Mouse (Mus musculus): ENCODE data around the gene Lst1. TPM values are rescaled to one million over a fixed set of nuclear protein-coding genes. Genes with fewer than 3 reads are reported as not detected.
"Not testable (repeated sequence)": the region's sequence is repeated elsewhere in the genome, so short reads cannot be mapped to it uniquely, and the experiment has no call there.

Lst1 gene
- 10 to 100 TPM in 1 of 3 experiments, 1 to 10 TPM in 2; 6.4 to 11.2 (median 8.8) TPM for polyA plus RNA-seq (2017; shearing (Covaris generic))

DNA sequence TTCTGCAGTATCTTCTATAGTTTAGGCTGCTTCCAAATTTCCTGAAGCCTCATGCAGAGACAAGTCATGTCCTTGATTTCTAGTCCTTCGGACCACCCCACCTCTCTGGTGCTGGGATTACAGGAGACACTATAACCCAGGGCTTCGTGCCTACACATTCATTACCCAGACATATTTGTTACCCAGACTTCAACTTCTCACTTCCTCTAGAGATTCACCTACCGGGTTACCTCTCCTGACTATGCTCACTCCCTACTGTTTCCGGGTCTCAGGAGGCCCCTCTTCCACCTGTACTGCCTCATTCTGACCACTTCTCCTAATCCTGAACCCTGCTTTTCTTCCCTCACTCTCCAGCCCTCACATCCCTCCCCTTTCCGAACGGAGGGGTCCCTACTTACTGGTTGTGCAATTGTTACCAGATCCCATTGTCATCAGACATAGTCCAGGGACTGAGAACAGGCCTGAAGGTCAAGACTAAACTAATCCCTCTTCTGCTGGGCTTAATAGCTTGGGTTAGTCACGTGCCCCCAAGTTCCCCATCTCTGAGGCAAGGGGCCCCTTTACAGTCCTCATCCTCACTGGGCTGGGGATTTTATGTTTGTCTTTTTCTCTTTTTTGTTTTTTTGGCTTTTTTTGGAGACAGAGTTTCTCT, at the start of gene Lst1:
TSS of gene Lst1 (minus strand) at position 481 of the 652 bp plus-strand sequence.
- no peak for ATAC-seq

DNA sequence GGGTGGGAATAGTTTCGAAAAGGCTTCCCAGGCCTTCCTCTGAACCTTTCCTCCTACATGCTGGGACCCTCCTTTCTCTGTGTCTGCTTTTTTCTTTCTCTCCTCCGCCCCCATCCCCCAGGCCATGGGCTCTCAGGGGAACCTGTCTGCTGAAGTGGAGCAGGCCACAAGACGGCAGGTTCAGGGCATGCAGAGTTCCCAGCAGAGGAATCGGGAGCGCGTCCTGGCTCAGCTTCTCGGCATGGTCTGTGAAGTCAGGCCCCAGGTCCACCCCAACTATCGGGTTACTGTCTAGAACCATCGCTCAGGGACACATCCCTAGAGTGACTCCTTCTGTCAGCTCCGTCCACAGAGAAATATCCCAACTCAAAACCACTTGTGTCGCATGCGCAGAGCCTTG, 49.3 kb upstream of the Lst1 start:
- no peak for ATAC-seq

DNA sequence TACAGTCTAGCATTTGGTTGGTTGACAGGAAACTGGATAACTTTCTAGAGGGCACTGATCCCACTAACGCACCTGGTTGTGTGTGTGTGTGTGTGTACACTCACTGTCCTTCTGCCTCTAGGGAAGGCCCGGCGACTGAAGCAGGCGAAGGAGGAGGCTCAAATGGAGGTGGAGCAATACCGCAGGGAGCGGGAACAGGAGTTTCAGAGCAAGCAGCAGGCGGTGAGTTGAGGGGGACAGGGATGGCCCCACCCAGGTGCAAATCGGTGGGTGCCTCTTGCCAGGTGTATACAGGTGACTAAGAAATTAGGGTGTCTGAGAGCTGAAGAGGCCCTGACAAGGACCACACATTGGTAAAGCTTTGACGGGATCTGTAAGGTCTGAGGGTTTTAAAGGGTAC, 48.8 kb upstream of the Lst1 start:
- no peak for ATAC-seq

DNA sequence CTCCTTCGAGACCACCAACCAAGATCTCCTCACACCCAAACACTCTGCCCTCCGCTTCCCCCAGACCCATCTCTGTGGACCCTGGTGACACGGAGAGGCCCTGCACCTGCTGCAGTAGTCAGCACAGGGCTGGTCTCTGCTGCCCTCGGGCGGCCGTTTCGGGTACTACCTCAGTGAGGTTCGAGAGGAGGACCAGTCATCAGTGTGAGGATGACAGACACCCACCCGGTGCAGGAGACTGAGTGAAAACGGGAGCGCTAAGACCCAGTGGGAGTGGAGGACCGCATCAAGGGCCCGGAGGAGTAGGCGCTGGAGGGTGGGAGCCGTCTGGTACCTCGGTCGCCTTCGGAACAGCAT, 48.1 kb upstream of the Lst1 start:
- ATAC-seq = peak; percentile 64

DNA sequence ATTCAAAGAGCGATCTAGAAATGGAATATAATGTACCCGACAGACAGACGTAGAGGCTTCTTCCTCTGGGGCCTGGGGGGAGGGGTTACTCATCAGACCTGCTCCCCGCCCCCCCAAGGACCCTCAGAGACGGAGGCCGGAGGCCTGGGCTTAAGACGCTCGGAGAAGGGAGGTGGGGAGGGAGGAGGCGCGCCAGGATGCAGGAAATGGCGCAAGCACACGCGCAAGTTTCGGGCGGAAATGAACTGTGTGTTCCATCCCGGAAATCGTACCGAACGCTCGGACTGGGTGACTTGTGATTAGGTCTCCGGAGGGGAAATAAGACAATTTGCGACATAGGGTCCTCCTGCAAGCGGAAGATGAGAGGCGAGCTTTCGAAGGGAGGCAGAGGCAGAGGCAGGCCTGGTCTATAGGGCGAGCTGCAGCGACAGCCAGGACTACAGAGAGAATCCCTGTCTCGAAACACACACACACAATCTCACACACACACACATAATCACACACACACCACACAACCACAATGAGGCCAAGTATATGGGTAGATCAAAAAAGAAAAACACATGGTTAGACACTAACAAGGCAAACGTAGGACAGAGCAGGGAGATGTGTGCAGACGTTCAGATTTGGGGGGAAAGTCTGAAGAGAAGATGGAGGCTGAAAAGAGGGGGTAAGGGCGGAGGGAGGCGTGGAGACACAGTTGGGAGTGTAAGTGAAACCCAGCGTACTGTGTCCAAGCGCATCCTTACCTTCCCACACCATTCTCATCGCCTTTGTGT, 47.6 kb upstream of the Lst1 start, which contains the start of gene Nfkbil1:
TSS of gene Nfkbil1 (minus strand) at position 179 of the 776 bp plus-strand sequence.
- peak; percentile 52 for ATAC-seq

DNA sequence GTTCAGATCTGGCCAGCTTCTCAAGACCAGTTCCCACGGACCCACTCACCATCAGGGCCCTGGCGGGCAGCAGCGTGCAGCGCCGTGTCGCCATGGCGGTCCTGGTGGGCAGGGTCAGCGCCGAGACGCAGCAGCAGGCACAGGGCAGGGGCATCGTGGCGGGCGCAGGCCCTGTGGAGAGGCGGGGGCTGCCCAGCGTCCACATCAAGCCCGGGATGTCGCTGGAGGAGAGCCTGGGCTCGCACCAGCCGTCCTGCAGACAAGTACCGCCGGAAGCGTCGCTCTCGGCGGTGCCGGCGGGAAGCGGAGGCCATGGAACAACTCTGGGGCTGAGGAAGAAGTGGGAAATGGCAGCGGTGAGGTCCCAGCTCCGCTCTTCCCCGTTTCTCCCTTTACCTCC, 46.7 kb upstream of the Lst1 start:
- no peak for ATAC-seq

DNA sequence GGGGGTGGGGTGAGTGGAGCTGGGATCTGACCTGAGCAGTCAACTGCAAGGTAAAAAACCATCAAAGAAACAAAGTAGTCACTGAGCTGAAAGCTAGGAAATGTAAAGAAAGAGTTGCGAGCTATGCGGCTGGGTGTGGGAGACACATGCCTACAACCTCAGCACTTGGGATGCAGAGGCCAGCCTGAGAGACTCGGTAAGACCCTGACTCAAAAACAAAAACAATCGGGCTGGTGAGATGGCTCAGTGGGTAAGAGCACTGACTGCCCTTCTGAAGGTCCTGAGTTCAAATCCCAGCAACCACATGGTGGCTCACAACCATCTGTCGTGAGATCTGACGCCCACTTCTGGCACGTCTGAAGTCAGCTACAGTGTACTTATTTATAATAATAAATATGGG, 45.9 kb upstream of the Lst1 start:
- not testable (repeated sequence) for ATAC-seq

DNA sequence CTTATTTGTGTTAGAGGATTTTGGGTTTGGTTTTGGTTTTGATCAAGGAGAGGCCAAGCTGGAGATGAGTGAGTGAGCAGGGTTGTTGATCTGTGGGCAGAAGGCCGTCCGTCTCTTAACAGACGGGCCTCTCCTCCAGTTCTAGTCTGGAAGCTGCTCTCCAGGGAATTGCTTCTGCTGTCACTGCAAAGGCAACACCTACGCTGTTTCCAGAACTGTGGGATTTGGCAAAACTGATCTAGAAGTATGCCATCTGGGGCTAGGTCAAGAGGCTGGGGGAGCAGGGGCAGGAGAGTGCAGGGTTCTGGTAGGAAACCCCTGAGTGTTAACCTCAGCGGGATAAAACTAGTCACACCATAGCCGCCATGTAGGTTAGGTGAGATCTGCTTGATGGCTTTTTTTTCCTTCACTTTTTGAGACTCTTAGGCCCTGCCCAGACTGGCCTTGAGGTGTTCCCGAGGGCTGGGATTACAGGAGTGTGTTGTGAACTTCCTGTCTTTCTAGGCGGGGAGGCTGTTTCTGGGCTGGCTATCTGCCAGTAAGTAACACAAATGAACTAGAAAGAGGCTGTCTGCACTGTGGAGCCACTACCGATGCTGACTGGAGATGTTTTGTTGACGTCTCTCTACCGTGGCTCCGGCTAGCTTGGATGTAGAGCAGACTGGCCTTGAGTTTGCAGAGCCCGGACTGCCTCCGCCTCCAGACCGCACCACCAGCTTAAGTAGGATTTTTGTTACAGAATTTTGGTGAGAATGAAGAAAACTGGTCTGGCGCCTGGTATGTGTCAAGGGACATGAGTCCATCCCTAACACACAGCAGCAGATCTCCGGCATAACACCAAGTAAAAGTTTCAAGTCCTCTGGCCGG, 45.1 kb upstream of the Lst1 start, which contains the start of gene Atp6v1g2:
TSS of gene Atp6v1g2 (plus strand) at position 547 of the 867 bp plus-strand sequence.
- ATAC-seq = no peak

DNA sequence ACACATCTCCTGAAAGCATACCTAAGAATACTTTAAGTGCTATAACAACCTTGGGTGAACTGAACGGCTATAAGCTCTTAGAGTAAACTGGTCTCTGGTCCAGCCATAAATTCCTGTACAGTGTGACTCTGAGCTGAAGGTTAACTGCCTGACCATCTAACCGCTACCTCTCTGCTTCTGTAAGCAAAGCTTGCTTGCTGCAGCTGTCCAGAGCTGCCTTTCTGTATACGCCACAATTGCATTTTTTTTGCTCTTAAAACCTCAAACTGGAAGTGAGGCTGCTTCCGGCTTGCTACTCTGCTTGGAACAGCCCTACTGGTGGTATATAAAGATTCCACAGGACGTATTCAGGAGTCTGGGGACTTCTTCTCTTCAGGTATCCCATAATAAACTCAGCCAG, 44.4 kb upstream of the Lst1 start:
- ATAC-seq = peak; percentile 15

DNA sequence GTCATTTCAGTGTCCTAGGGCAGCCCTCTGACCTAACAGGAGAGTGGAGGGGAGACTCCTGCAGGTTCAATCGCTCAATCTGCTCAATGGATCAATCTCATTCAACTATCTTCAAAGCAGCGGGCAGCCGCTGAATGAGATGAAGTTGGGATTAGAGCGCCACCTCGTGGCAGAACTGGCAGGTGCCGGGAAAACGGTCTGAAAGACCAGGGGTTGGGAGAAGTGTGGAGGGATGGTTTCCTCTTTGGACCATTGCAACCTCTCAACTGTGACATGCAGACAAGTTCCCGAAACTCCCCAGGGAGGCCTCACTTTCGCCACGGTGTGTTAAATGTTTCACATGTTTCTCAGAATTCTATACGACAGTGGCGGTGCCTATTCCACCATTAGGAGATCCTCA, 43.8 kb upstream of the Lst1 start:
- ATAC-seq = no peak

DNA sequence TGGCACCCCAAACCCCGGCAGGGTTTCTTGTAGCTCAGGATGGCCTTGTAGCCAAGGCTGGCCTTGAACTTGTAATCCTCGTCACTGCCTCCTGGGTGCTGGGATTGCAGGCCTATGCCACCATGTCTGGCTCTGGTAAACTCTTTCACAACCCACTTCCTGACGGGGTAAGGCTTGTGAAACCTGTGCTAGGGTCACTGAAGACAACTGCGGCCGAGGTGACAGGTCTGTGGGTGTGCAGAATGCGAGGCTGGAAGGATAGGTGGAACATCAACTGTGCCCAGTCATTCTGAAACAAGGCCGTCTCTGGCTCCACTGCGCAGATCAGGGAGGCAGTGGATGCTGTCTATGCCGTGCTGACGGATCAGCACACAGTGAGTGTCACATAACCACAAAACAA, 42.8 kb upstream of the Lst1 start:
- ATAC-seq = peak; percentile 57

DNA sequence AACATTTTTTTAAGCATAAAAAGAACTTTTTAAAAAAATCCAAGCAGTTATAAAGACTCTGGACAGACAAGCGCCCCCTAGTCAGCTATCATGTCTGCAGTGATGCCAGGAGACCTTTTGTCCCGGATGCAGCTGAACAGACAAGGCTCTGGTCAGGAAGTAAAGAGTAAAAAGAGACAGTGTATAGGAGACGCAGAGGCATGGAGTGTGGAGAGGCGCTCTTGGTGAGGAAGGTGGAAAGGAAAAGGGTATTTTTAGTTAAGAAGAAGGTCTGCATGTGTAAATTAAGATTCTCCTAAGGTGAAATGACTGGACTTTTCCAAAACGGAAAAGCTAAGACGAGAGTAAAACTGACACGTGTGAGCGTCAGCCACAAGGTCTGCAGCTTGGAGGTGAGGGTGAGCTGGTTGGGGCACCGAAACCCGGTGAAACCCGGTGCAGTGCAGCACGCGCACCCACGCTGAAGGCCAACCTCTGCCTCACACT, 38.4 kb upstream of the Lst1 start:
- peak; percentile 35 for ATAC-seq

DNA sequence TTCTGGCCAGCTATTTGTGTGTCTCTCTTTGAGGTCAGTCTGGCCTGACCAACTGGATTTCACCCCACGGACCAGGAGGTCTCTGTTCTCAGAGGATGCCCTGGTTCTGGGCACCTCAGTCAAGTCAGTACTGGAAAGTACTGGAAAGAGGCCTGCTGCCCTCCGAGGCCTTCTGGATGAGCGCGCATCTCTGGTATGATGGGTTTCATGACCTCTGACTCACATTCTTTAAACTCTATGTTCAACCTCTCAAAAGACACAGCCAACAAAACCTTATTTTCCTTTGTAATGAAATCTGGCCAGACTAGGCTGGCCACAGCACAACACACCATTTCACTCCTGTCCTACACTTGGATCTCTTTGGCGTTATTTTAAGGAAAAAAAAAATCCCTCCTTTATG, 37.2 kb upstream of the Lst1 start:
- ATAC-seq = no peak

DNA sequence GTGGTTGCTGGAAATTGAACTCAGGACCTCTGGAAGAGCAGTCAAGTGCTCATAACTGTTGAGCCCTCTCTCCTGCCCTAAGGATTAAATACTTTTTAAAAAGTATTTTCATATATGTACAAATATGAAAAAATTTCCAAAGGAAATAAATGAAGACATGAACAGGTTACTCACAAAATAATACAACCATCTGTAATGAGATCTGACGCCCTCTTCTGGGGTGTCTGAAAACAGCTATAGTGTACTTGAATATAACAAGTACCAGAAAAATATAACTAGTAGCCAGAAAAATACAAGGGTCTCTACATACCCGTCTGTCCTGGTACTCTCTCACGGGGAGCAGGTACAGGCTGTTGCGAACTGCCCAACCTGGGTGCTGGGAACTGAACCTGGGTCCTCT, 36.4 kb upstream of the Lst1 start:
- ATAC-seq = no peak

DNA sequence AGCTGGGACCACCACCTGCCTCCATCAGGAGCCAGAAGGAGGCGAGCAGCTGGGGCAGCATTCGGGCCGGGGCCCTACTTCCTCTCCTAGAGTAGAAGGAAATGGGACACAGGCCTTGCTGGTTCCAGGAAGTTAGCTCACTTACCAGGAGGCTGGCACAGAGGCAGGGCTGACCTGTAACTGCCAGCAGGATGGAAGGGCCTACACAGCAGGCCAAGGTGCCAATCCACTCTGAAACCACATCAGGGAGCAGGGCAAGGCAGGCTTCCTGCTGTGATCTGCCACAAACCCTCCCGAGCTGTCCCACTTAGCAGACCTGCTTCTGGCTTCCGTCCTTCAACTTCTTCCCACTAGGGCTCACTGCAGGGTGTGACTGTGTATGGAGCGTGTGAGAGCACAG, 34.1 kb upstream of the Lst1 start:
- no peak for ATAC-seq

DNA sequence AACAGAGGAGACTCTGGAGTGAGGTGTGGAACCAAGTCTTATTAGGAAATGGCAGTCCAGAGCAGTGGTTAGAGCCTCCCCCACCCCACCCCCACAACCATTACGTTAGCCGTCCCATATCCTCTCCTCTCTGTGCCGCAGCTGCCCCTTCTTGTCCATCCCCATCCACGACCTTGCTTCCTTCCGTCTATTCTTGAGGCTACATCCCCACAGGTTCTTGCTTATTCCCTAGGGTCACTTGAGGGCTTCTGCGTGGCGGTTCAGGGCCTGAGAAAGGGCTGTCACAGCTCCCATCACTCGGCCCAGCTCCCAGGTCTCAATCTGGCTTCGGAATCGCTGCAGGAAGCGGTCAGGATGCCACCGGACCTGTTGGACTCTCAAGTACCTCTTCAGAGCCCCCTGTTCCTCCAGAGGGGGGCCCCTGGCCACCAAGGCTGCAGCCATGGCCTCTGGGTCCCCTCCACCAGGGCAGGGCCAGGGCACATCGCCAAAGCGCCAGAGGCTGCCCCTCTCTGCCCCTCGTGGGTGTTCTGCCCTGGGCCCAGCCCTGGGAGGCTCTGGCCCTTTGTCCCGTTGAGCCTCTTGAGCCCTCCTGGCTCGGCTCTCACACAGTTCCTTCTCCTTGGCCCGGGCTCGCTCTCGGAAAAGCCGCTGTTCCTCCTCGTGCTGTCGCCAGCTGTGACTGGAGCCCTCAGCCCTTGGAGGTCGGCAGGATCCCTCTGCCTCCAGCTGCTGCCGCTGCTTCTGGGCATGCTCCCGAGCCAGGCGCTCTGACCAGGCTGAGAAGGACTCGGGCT, 32.1 kb upstream of the Lst1 start, which contains the start of gene Gm16181:
TSS of gene Gm16181 (plus strand) at position 679 of the 797 bp plus-strand sequence.
- peak; percentile 3 for ATAC-seq

DNA sequence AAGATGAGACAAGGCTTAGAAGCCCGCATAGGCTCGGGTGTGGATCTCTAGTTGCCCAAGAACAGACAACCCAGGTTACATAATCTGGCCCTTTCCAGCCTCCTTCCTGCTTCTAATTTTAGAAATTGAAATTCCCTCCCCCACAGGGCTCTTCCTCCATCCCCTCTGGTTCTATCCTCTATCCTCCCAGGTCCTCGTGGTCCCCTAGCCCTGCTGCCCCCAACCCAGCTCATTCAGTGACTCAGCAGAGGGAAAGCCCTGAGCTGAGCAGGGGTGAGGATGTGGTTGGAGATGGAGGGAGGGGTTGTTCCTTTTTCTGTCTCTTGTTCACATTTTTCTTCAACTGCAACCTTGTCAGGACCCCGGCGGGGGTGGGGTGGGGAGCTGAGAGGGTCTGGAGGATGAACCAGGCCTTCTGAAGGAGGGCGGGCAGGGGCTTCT, 31.4 kb upstream of the Lst1 start:
- peak; percentile 83 for ATAC-seq

DNA sequence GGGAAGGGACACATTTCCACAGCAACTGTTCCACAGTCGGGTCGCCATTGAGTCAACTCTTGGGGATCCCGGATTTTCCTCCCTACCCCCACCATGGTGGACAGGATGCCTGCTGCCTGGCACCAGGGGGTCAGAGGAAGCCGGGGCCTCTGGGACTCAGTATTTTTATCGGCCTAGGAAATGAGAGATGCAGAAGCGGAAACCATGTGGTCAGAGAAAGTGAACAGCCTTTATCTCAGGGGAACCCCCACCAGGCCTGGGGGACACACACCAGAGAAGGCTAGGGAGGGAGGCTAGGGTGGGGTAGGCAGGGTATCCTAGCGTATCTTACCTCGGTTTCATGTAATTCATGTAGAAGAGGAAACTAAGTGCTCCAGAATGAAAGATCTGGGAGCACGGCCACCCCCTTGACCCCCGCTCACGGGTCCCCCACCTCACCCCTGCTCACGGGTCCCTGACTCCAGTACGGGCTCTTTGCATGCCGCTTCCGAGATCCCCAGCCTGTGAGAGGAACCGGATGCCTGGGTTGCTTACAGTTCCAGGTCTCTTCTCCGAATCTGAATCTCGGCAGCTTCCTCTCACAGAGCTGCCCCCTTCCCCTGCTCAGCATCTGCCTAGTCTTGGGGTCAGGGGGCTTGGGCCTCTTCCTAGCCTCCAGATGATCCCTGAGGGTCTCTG, 30.4 kb upstream of the Lst1 start:
- peak; percentile 58 for ATAC-seq

DNA sequence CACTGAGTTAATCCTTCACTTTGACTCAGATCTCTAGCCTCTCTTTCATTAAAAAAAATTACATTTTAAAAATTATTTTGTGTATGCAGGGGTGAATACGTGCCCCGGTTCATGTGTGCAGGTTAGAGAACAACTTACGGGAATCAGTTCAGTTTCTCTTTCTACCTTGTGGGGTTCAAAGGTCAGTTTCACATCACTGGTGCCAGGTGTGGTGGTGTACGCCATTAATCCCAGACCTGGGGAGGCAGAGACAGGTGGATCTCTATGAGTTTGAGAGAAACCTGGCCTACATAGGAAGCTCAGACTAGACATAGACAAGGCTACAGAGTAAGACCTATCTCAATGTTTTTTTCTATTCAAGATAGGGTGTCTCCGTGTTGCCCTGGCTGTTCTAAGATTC, 24.8 kb upstream of the Lst1 start:
- ATAC-seq = no peak

DNA sequence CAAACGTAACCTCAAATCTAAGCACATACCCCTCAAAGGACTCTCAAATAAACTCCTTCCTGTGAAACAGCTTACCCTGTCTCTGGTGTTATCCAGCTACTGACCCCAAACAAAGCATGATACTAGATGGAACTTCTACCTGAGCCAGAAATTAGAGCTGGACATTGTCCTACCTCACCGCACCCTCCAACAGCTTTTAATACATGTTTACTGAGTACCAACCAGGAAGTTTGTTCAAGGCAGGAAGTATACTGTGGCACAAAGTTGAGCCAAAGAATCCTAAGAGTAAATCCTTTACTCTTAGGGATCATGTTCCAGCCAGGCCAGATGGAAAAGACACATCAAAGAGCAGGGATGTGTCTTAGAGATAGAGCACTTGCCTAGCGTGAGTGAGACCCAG, 22.4 kb upstream of the Lst1 start:
- ATAC-seq = peak; percentile 13

DNA sequence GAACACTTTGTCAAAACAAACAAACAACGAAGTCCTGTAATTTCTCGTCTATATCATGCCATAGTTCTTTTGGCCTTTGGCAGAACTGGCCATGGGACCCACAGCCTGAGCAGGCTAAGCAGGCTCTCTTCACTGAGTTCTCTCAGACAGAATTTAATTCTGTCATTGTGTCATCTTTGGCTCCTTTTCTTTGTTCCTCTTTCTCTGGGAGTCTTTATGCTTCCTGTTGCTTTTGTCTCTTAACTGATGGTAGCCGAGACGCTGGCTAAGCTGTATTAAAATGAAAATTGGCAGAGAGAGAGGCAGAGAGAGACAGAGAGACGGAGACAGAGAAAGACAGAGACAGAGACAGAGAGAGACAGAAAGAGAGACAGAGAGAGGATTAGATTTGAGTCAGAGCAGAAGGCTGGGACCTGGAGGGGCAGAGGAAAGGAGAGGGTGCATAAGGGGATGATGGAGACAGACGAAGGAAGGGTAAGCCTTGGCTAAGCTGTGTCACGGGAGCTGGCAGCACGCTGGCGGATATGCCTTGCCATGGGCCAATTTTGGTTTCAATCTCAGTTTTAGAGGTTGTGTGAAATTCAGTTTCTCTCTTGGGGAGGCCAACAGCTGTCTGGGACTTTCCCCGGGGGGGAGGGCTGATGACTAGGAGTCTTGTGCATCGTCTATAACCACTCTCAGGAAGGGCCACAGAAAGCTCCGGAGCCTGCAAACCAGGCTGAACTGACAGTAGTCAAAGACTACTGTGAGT, 21.7 kb upstream of the Lst1 start:
- peak; percentile 91 for ATAC-seq

All from inflammation-experienced regulatory T-cells, adult 6 months (primary cell).